Mouse (Mus musculus): ENCODE data around the gene Scd2.
A peak's percentile ranks its signal among the peaks of the same experiment; 100 is the strongest.
"Not testable (repeated sequence)": the region's sequence is repeated elsewhere in the genome, so short reads cannot be mapped to it uniquely, and the experiment has no call there.

Gene Scd2

GRCm38 (mm10) chr19:44273711-44274110 is 19.8 kb upstream of the Scd2 start:
- no peak for DNase-seq (ENCODE audit: low spot score in 2 of 2)

- DNase-seq (ENCODE audit: low spot score in 2 of 2): no peak
These were observed 19.0 kb upstream of the Scd2 start for GRCm38 (mm10) chr19:44274452-44274851.

DNA sequence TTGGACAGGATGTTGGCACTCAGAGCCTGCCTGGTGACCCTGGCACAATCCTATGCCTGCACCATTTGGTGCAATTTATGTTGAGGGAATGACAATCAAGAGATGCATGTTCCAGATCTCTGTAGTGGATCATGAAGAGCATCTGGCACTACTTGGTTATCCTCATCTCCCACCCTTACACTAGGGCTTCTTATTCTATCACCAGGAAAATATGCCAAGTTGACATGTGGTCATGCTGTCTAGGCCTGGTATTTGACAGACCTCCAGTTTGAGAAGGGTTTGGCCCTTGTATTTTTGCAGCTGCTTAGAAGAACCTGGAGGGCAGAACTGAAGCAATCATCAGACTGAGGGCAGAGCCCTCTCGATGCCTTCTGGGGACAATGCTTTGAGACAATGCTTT is 18.1 kb upstream of the Scd2 start:
- no peak for DNase-seq (ENCODE audit: low spot score in 2 of 2)

GRCm38 (mm10) chr19:44276861-44277260 is 16.6 kb upstream of the Scd2 start:
- DNase-seq (ENCODE audit: low spot score in 2 of 2): no peak

DNA sequence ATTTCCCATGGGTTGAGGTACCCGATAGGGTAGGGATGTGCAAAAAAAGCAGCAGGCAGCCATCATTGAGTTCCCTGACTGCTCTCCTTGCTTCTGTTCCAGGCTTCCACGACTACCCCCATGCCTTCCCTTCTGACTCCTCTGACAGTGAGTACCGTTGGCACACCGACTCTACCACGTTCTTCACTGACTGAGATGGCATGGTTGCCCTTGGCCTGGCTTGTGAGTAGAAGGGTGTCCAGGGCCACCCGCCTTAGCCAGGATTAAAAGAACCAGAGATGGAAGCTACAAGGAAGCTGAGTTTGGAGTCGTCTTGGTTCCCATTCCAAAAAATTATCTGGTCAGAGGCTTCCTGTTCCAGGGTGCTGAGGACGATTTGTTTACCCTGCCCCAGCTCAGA is 15.5 kb upstream of the Scd2 start:
- DNase-seq (ENCODE audit: low spot score in 2 of 2): no peak

DNA sequence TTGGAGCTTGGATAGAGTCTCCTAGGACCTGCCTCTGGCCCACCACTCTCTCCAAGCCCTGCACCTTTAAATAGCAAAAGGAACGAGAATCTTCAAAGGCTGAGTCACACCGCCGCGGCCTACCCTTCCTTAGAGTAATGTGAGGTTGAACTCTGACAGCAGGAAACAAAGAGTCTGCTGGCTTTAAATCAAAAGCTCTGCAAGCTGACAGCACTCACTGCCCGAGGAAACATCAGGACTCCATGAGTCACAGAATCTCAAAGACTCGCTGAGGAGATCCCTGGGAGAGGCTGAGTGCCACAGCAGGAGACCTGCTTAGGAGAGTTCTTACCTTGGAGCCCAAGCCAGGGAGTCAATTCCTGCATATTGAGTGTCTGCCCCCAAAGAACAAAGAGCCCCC is 12.7 kb upstream of the Scd2 start:
- DNase-seq (ENCODE audit: low spot score in 2 of 2): peak in 1 of 2 experiments; percentile 64

- DNase-seq (ENCODE audit: low spot score in 2 of 2): not testable (repeated sequence)
These were observed 11.5 kb upstream of the Scd2 start for GRCm38 (mm10) chr19:44281825-44282447.

DNA sequence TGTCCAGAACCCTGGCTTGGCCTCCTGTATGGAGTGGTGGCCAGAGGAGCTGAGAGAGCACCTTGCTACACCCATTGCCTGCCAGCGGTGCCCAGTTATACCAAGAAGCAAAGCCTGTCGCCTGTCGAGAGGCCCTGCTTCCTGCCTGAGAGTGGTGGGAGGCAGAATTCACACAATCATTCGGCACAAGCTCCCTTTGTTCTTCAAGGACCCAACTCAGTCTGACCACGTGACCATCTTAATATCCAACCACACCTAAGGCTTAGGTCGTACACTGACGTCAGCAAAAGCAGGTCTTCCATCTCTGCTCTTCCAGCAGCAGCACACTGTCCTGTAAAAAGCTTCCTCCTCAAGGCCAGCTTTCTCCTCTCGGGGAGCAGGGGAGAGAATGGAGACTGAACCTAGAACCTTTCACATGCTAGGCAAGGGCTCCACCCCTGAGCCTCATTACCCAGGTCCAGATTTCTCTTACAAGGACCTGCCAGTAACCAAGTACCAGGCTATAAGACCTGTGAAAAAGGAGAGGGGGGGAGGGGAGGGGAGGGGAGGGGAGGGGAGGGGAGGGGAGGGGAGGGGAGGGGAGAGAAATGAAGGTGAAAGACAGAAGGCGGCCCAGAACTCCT is 10.8 kb upstream of the Scd2 start:
- DNase-seq (ENCODE audit: low spot score in 2 of 2): no peak

DNA sequence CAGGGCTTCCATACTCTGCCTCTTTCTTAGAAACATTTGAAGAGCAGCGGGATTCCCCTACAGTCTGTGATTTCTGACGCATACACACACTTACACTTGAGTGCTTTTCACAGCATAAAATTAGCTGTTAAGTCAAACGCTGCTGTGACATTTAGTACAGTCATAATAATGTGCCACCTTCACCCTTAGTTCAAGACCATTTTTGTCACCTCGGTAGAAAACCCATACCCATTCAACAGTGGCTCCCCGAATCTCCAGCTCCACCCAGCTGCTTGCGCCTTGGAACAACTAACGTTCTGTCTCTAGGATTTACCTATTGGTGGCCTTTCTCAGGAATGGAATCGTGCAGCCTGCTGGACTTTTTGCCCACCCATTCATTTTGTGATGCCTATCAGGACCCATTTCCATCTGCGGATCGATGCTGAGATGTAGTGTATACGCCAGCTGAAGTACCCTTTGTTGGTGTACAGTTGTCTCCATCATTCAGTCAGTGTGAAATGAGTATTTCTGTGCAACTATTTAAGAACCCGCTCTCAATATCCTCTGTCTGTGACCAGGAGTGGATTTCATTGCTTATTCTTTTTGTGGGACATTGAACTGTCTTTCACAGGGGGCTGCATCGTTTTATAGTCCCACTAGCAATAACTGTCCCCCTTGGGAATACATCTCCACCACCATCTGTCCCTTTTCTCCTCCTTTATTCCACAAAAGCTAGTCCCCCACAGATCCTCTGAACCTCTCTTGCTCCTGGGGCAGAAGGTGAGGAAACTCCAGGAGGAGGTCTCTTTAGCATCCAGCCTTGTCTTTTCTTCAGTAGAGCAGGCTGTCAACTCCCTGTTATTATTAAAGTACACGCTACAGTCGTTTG is 10.1 kb upstream of the Scd2 start:
- no peak for DNase-seq (ENCODE audit: low spot score in 2 of 2)

DNA sequence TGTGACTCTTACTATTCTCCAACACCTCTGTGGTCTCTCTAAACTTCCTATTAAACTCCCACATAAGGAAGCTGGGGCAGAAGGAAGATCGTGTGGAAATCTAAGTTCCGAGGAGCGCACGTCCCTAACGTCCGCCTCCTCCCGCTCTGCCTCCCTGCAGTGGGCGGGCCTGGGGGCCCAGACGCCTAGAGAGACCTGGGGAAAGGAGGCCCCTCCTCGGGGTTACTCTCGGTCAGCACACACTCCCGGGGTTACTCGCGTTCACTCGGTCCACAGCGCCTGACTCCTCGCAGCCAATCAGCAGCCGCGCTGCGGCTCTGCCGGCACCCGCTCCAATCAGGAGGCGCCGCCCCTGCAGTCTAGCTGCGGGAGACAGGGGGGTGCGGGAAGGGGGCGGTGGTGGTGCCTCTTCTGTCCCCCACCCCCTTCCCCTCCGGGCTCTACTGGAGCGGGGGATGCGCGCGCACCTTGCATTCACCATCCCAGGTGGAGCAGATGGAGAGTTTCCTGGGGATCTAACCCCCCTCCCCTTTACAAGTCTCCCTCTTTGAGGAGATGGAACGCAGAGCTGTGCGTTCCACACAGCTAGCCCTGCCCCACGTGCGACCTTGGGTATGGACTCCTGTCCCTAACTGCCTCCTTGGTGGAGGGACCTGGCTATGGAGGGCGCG is 9.3 kb upstream of the Scd2 start:
- DNase-seq (ENCODE audit: low spot score in 2 of 2): peak; percentile 84 to 88

DNA sequence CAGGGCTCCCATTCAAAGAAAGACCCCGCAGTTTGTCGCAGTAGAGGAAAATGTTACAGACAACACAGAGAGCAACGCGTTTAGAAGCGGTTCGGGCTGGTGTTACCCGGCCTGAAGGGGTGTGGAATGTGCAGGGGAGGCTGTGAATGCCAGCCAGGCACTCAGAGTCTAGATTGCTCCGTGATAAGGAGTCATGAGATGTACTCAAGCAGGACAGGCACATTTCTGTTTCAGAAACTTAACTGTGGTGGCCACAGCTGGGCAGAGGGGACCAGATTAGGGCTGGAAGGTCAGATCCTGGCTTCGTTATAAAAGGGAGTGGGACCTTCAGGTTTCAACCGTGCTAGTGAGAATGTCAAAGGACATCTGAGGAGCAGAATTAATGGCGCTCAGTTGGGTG is 8.8 kb upstream of the Scd2 start:
- DNase-seq (ENCODE audit: low spot score in 2 of 2): no peak

- DNase-seq (ENCODE audit: low spot score in 2 of 2): no peak
These were observed 7.9 kb upstream of the Scd2 start for GRCm38 (mm10) chr19:44285554-44285953.

DNA sequence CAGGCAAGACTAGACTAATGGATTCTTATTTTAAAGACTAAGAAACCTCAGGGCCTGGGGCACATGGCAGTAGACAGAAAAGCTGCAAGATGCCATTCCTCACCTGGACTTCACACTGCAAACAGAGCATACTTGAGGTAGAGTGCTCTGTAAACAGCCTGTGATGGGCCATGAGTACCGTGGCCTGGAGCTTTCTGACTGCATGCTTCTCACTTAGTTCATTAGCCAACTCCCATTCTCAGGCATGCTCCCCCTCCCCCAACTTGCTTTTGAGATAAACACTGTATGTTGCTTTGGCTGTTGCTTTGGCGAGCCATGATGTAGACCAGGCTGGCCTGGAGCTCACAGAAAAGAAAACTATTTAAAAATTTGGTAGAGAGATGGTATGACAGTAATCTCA is 7.4 kb upstream of the Scd2 start:
- DNase-seq (ENCODE audit: low spot score in 2 of 2): no peak

DNA sequence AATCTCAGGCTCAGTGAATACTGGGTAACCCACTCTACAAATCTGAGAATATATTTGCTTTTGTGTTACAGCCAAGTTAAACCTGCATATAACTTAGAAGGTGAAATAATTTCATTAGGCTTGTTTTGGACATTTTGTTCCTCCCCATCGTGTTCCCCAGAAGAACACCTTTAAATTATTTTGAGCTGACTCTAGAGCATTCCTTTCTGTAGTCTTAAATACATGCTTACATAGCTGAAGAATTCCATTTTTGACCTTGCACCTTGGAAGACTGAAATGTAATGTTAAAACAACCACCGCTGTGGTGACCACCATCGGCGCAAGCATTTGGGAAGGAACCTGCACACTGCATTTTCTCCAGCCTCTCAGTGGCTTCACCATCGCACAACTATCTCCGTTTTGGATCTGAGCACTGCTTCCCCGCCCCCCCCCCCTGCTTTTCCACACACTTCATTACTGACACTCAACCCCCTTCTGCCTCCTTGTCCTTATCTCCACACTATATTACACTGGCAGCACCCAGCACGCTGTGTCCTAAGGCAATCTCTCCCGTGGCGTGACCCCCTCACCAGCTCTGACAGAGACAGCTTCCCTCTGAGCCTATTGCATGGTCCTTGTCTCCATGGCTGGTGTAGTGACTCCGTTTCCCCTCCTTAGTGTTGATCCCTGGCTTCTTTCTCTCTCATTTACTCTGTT is 5.9 kb upstream of the Scd2 start:
- no peak for DNase-seq (ENCODE audit: low spot score in 2 of 2)

DNA sequence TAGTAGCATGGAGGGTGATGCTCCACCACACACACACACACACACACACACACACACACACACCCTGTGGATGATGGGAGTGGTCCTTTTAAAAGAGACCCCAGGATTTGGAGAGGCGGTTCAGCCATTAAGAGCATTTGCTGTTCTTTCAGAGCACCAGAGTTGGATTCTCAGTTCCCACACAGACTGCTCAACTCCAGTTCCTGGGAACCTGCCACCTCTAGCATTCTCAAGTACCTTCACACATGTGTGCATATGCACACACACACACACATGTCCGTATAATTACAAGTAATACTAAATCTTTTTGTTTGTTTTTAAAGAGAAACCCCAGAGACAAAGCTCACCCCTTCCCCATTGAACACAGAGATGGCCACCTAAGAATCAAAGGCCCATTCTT is 1.4 kb upstream of the Scd2 start:
- DNase-seq (ENCODE audit: low spot score in 2 of 2): no peak

GRCm38 (mm10) chr19:44292483-44292882 is 991 bp upstream of the Scd2 start:
- no peak for DNase-seq (ENCODE audit: low spot score in 2 of 2)

DNA sequence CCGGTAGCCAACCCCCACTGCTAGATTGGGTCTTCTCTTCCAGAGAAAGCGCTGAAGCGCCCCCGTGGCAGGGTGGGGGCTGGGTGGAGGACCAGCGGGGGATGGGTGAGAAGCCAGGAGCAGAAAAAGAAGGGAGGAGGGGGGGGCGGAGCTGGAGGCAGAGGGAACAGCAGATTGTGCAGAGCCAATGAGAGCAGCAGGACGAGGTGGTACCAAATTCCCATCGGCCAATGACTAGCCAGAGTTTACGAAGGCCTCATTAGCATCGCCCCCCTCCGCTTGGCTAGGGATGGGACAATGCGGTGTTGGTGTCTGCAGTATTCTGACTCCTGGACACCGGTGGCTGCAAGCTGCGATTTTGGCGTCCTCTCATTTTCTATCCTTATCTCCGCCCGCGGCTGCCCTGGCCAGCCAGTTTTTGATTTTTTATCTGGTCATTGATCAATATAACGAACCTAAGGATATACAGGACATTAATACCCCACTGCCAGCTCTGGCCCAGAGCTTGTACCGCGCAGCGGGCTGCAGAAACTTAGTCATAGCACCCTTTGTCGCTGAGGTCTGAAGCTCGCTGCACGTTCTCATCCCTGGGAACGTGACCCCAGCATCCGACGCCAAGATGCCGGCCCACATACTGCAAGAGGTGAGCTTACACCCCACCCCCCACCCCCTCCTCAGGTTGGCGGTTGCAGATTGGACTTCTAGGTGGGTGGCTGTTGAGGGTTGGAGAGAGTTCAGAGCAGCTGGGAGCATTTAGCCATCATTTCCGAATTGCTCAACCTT is 486 bp downstream of the Scd2 start:
- DNase-seq (ENCODE audit: low spot score in 2 of 2): peak; percentile 86 to 87

GRCm38 (mm10) chr19:44294588-44295041 is 1.1 kb downstream of the Scd2 start:
- peak; percentile 79 to 83 for DNase-seq (ENCODE audit: low spot score in 2 of 2)

GRCm38 (mm10) chr19:44295251-44295650 is 1.8 kb downstream of the Scd2 start:
- peak; percentile 49 to 52 for DNase-seq (ENCODE audit: low spot score in 2 of 2)

GRCm38 (mm10) chr19:44295741-44296140 is 2.3 kb downstream of the Scd2 start:
- DNase-seq (ENCODE audit: low spot score in 2 of 2): peak; percentile 88 to 90

GRCm38 (mm10) chr19:44296186-44296585 is 2.7 kb downstream of the Scd2 start:
- DNase-seq (ENCODE audit: low spot score in 2 of 2): no peak

All from urinary bladder, postnatal 36 days (tissue).